Mouse (Mus musculus) embryonic facial prominence, embryonic 12.5 days (tissue): ENCODE data around the gene Ptpra. TPM values are rescaled to one million over a fixed set of nuclear protein-coding genes. Genes with fewer than 3 reads are reported as not detected.

Source experiments
- ATAC-seq: fragments of 200-750 bp; cut with Nextera tagmentation; 2 replicates; pipeline ENCODE4 v1.8.0; 2017; ENCODE audit not compliant: insufficient number of reproducible peaks, insufficient read depth, low FRiP score, low TSS enrichment
- H3K27ac ChIP-seq: fragments of 300-500 bp; sonication (generic); 2 replicates; pipeline ENCODE4 v1.5.1; 2016; ENCODE audit warnings: mild to moderate bottlenecking
- H3K27me3 ChIP-seq: fragments of 300-500 bp; sonication (generic); 2 replicates; pipeline ENCODE4 v1.6.1; 2016; ENCODE audit warnings: mild to moderate bottlenecking, moderate library complexity
- H3K36me3 ChIP-seq: fragments of 300-500 bp; sonication (generic); 2 replicates; pipeline ENCODE4 v1.6.1; 2016; ENCODE audit warnings: mild to moderate bottlenecking
- H3K4me1 ChIP-seq: fragments of 300-500 bp; sonication (generic); 2 replicates; pipeline ENCODE4 v1.6.1; 2016
- H3K4me2 ChIP-seq: fragments of 300-500 bp; sonication (generic); replicated peaks from 2 replicates; pipeline ENCODE4 v1.6.1; 2016; ENCODE audit warnings: mild to moderate bottlenecking, moderate library complexity
- H3K4me3 ChIP-seq: fragments of 300-500 bp; sonication (generic); 2 replicates; pipeline ENCODE4 v1.5.1; 2016; ENCODE audit warnings: mild to moderate bottlenecking
- H3K9ac ChIP-seq: fragments of 300-500 bp; sonication (generic); 2 replicates; pipeline ENCODE4 v1.6.1; 2016; ENCODE audit warnings: mild to moderate bottlenecking, moderate library complexity
- H3K9me3 ChIP-seq: fragments of 300-500 bp; sonication (generic); 2 replicates; pipeline ENCODE4 v1.6.1; 2016; ENCODE audit warnings: mild to moderate bottlenecking, moderate library complexity
- WGBS: fragments of 180-500 bp; shearing (Covaris S2); methylation state at CpG from one replicate; pipeline ENCODE4 v1.1.7; 2016; 5-methylcytosine and 5-hydroxymethylcytosine counted together
- polyA plus RNA-seq: library from polyadenylated mRNA; unstranded; fragments of >200 nt; fragmentation: Nextera tagmentation; extraction: Ambion mirVana; gene quantifications from 2 replicates; pipeline ENCODE4 v1.2.1, GENCODE M21; 2016

Ptpra gene
- polyA plus RNA-seq: 129 and 131 TPM in 2 replicates

GRCm38 (mm10) chr2:130449794-130450433 is at the start of gene Ptpra:
Ptpra (plus strand) TSS chr2:130450278.
- no peaks in the 10 kb centered on the region for H3K9me3 ChIP-seq
- peak within 1 kb of the TSS; percentile 84 for H3K4me3 ChIP-seq
- H3K4me2 ChIP-seq: peak within 1 kb of the TSS; percentile 78
- peak within 1 kb of the TSS; percentile 79 for H3K27ac ChIP-seq
- ATAC-seq: peak; percentile 94
- WGBS: under 1% methylated on average over 47 of the region's 50 CpGs
- H3K27me3 ChIP-seq: no peaks in the 10 kb centered on the region
- H3K4me1 ChIP-seq: peaks cover 15% of the 10 kb centered on the region
- H3K9ac ChIP-seq: peak within 1 kb of the TSS; percentile 90
- no peaks in the 10 kb centered on the region for H3K36me3 ChIP-seq

- ATAC-seq: no peak
- H3K4me1 ChIP-seq: peaks cover 17% of the 10 kb centered on the region
- no peak overlapping the region for H3K4me2 ChIP-seq
- no peaks in the 10 kb centered on the region for H3K36me3 ChIP-seq
- no peak overlapping the region for H3K4me3 ChIP-seq
- 85% methylated on average over 4 of the region's 4 CpGs for WGBS
- H3K27me3 ChIP-seq: no peaks in the 10 kb centered on the region
- no peak overlapping the region for H3K27ac ChIP-seq
- no peaks in the 10 kb centered on the region for H3K9me3 ChIP-seq
- no peak overlapping the region for H3K9ac ChIP-seq
Measured at GRCm38 (mm10) chr2:130401891-130402290, 48.2 kb upstream of the Ptpra start.

GRCm38 (mm10) chr2:130404939-130405338 is 45.1 kb upstream of the Ptpra start, which contains the start of the genes Gm28372 and 1700020A23Rik:
Gm28372 (plus strand) TSS chr2:130405239.
1700020A23Rik (plus strand) TSS chr2:130405259.
- ATAC-seq: no peak
- H3K36me3 ChIP-seq: no peaks in the 10 kb centered on the region
- H3K27ac ChIP-seq: no peak within 1 kb of the TSS
- no peaks in the 10 kb centered on the region for H3K9me3 ChIP-seq
- no peak within 1 kb of the TSS for H3K4me3 ChIP-seq
- 89% methylated on average over 1 of the region's 1 CpGs for WGBS
- no peak within 1 kb of the TSS for H3K9ac ChIP-seq
- H3K27me3 ChIP-seq: no peaks in the 10 kb centered on the region
- H3K4me1 ChIP-seq: peaks cover 20% of the 10 kb centered on the region
- H3K4me2 ChIP-seq: no peak within 1 kb of the TSS

GRCm38 (mm10) chr2:130406178-130406577 is 43.9 kb upstream of the Ptpra start, which contains the start of gene Tmem239:
Tmem239 (plus strand) TSS chr2:130406478.
- no peaks in the 10 kb centered on the region for H3K36me3 ChIP-seq
- H3K9me3 ChIP-seq: no peaks in the 10 kb centered on the region
- H3K9ac ChIP-seq: no peak within 1 kb of the TSS
- WGBS: 67% methylated on average over 2 of the region's 2 CpGs
- H3K4me1 ChIP-seq: peaks cover 14% of the 10 kb centered on the region
- H3K27ac ChIP-seq: no peak within 1 kb of the TSS
- no peaks in the 10 kb centered on the region for H3K27me3 ChIP-seq
- no peak within 1 kb of the TSS for H3K4me3 ChIP-seq
- no peak within 1 kb of the TSS for H3K4me2 ChIP-seq
- ATAC-seq: no peak

GRCm38 (mm10) chr2:130408194-130408593 is 41.9 kb upstream of the Ptpra start:
- ATAC-seq: 0 out of 2 replicates have a peak, but pooled peaks have one; percentile 29
- no peaks in the 10 kb centered on the region for H3K27me3 ChIP-seq
- no peak overlapping the region for H3K4me3 ChIP-seq
- H3K4me1 ChIP-seq: peaks cover 14% of the 10 kb centered on the region
- H3K4me2 ChIP-seq: no peak overlapping the region
- no peak overlapping the region for H3K9ac ChIP-seq
- 9% methylated on average over 6 of the region's 6 CpGs for WGBS
- peak overlapping the region; percentile 58; the same call in 1 of the 2 replicates for H3K27ac ChIP-seq
- H3K36me3 ChIP-seq: no peaks in the 10 kb centered on the region
- H3K9me3 ChIP-seq: no peaks in the 10 kb centered on the region

- no peak overlapping the region for H3K4me3 ChIP-seq
- 30% methylated on average over 16 of the region's 16 CpGs for whole genome bisulfite sequencing
- no peaks in the 10 kb centered on the region for H3K9me3 ChIP-seq
- H3K4me1 ChIP-seq: peaks cover 14% of the 10 kb centered on the region
- H3K27ac ChIP-seq: peak overlapping the region; percentile 51; the same call in 1 of the 2 replicates
- no peaks in the 10 kb centered on the region for H3K36me3 ChIP-seq
- ATAC-seq: peak; percentile 68
- no peaks in the 10 kb centered on the region for H3K27me3 ChIP-seq
- H3K9ac ChIP-seq: no peak overlapping the region
- no peak overlapping the region for H3K4me2 ChIP-seq
Measured at GRCm38 (mm10) chr2:130411558-130412495, 38.3 kb upstream of the Ptpra start.

- H3K9me3 ChIP-seq: no peaks in the 10 kb centered on the region
- no peak overlapping the region for H3K27ac ChIP-seq
- no peak for ATAC-seq
- no peak overlapping the region for H3K4me2 ChIP-seq
- no peaks in the 10 kb centered on the region for H3K27me3 ChIP-seq
- no peak overlapping the region for H3K4me3 ChIP-seq
- H3K4me1 ChIP-seq: peaks cover 14% of the 10 kb centered on the region
- WGBS: 80% methylated on average over 3 of the region's 3 CpGs
- no peak overlapping the region for H3K9ac ChIP-seq
- no peaks in the 10 kb centered on the region for H3K36me3 ChIP-seq
Measured at GRCm38 (mm10) chr2:130412775-130413174, 37.3 kb upstream of the Ptpra start.

GRCm38 (mm10) chr2:130414094-130414856 is 35.8 kb upstream of the Ptpra start:
- Histone ChIP-seq H3K4me2 (no peak overlapping the region), H3K9me3 (no peaks in the 10 kb centered on the region), H3K9ac (no peak overlapping the region), H3K27ac (no peak overlapping the region), H3K4me3 (no peak overlapping the region), H3K36me3 (peaks cover 7% of the 10 kb centered on the region), H3K4me1 (no peaks in the 10 kb centered on the region), H3K27me3 (no peaks in the 10 kb centered on the region)
- no peak for ATAC-seq
- WGBS: 75% methylated on average over 6 of the region's 6 CpGs

- Histone ChIP-seq H3K36me3 (peaks cover 19% of the 10 kb centered on the region), H3K9me3 (no peaks in the 10 kb centered on the region), H3K27ac (no peak overlapping the region), H3K9ac (no peak overlapping the region), H3K4me1 (peaks cover 13% of the 10 kb centered on the region), H3K4me3 (no peak overlapping the region), H3K4me2 (no peak overlapping the region), H3K27me3 (no peaks in the 10 kb centered on the region)
- WGBS: 96% methylated on average over 26 of the region's 26 CpGs
- ATAC-seq: no peak
Measured at GRCm38 (mm10) chr2:130421781-130422620, 28.1 kb upstream of the Ptpra start.

GRCm38 (mm10) chr2:130423397-130424125 is 26.5 kb upstream of the Ptpra start:
- peaks cover 13% of the 10 kb centered on the region for H3K4me1 ChIP-seq
- 16% methylated on average over 49 of the region's 49 CpGs for WGBS
- peak; percentile 77 for ATAC-seq

More at GRCm38 (mm10) chr2:130423397-130424125, 26.5 kb upstream of the Ptpra start:
- Histone ChIP-seq H3K9ac (peak overlapping the region; percentile 91), H3K4me2 (peak overlapping the region; percentile 75), H3K27me3 (no peaks in the 10 kb centered on the region), H3K27ac (peak overlapping the region; percentile 83), H3K4me3 (peak overlapping the region; percentile 90), H3K36me3 (peaks cover 18% of the 10 kb centered on the region), H3K9me3 (no peaks in the 10 kb centered on the region)
